In genomic region chr11:46312523-46313035, GRCm38 (mm10) we compare ENCODE assay signal across 8 mouse cellular contexts. TPM values are rescaled to one million over a fixed set of nuclear protein-coding genes. Genes with fewer than 3 reads are reported as not detected.
DNase-seq lines count a peak whose midpoint lies in the region; ATAC-seq and TF ChIP-seq lines count a peak whose summit lies in the region.

Gene Cyfip2 (minus strand): TSS chr11:46312859.

- H3K4me1 ChIP-seq in lung, embryonic 14.5 days (ENCODE audit: insufficient read depth), result no peaks in the 10 kb centered on the region; the same call in 1 of the 2 replicates
- peaks cover 16% of the 10 kb centered on the region for H3K4me1 ChIP-seq in heart, embryonic 15.5 days (replicated peaks)

- H3K9ac ChIP-seq in lung, embryonic 14.5 days, result peak within 1 kb of the TSS; percentile 62
- H3K9ac ChIP-seq in heart, embryonic 15.5 days, result peak within 1 kb of the TSS; percentile 77

- no peak within 1 kb of the TSS for H3K27ac ChIP-seq in lung, embryonic 14.5 days (ENCODE audit: low read depth)
- peak within 1 kb of the TSS; percentile 70 for H3K27ac ChIP-seq in heart, embryonic 15.5 days

- peak; percentile 9 for DNase-seq in lung, embryonic 14.5 days
- DNase-seq in lung, postnatal 36 days, result no peak
- peak; percentile 31 for DNase-seq in embryo, embryonic 10.5 days (ENCODE audit: low spot score)
- peak; percentile 47 for DNase-seq in kidney, postnatal 14 days
- no peak for DNase-seq in spleen, postnatal 10 days (ENCODE audit: low spot score in 2 of 2)
- no peak for DNase-seq in yolk sac, embryonic 10.5 days (ENCODE audit: low spot score)

- peaks cover 6% of the 10 kb centered on the region; the same call in 1 of the 2 replicates for H3K27me3 ChIP-seq in lung, embryonic 14.5 days (ENCODE audit: insufficient read depth, low read length)
- H3K27me3 ChIP-seq in heart, embryonic 15.5 days, result peaks cover 12% of the 10 kb centered on the region

- WGBS in lung, embryonic 14.5 days, result 9% methylated on average over 14 of the region's 14 CpGs
- 8% methylated on average over 14 of the region's 14 CpGs for WGBS in heart, embryonic 15.5 days

- no peak for TF ChIP-seq CTCF in lung, embryonic 14.5 days (IDR thresholded peaks at IDR 0.05; ENCODE audit: low read depth)

- H3K4me2 ChIP-seq in lung, embryonic 14.5 days, result peak within 1 kb of the TSS; percentile 98
- H3K4me2 ChIP-seq in heart, embryonic 15.5 days, result peak within 1 kb of the TSS; percentile 99

- ATAC-seq in lung, embryonic 14.5 days (ENCODE audit: insufficient read depth), result peak; percentile 7; the same call in 1 of the 2 replicates
- ATAC-seq in heart, embryonic 15.5 days (replicated peaks; ENCODE audit: insufficient number of reproducible peaks, insufficient read depth, low FRiP score, low read depth), result peak; percentile 29; the same call in 1 of the 2 replicates
- no peak for ATAC-seq in megakaryocyte, adult 5-6 weeks (ENCODE audit: poor library complexity, severe bottlenecking)

- H3K36me3 ChIP-seq in lung, embryonic 14.5 days (ENCODE audit: insufficient read depth), result no peaks in the 10 kb centered on the region
- H3K36me3 ChIP-seq in heart, embryonic 15.5 days, result no peaks in the 10 kb centered on the region

- peak within 1 kb of the TSS; percentile 63 for H3K4me3 ChIP-seq in lung, embryonic 14.5 days (ENCODE audit: low read depth, low read length)
- H3K4me3 ChIP-seq in heart, embryonic 15.5 days, result peak within 1 kb of the TSS; percentile 81

- H3K9me3 ChIP-seq in lung, embryonic 14.5 days (ENCODE audit: low read depth, low read length), result no peaks in the 10 kb centered on the region
- H3K9me3 ChIP-seq in heart, embryonic 15.5 days (replicated peaks), result no peaks in the 10 kb centered on the region

RNA-seq across cellular contexts. Expression of gene Cyfip2, which starts in this region (rescaled TPM):
- 5.9 and 6.1 TPM in 2 replicates for polyA plus RNA-seq in lung, embryonic 14.5 days (2014; fragmentation: Nextera tagmentation; extraction: Ambion mirVana)
- 7.2 and 12.1 TPM in 2 replicates for polyA plus RNA-seq in heart, embryonic 15.5 days (2015; fragmentation: Nextera tagmentation; extraction: Ambion mirVana)
- 56.5 and 69.7 TPM in 2 replicates for total RNA-seq in megakaryocyte, adult 5-6 weeks (2015)
- total RNA-seq in megakaryocyte, adult 5-6 weeks (2017), result 28.2 and 50.1 TPM in 2 replicates

Comparison
In these comparisons a context has a peak if more than half of its experiments do, and no peak if none do; other contexts are left out.
1. DNase-seq: peak in lung, embryonic 14.5 days (single experiment), embryo, embryonic 10.5 days (single experiment) and kidney, postnatal 14 days (single experiment); none in lung, postnatal 36 days (single experiment), spleen, postnatal 10 days (0 of 2) and yolk sac, embryonic 10.5 days (single experiment).